Mouse (Mus musculus) kidney, embryonic 15.5 days (tissue): ENCODE measurements around the gene Lrig3. TPM values are rescaled to one million over a fixed set of nuclear protein-coding genes. Genes with fewer than 3 reads are reported as not detected.

ENCODE experiments used
- ATAC-seq: fragments of 200-750 bp; cut with Nextera tagmentation; replicated peaks from 2 replicates; pipeline ENCODE4 v1.8.0; 2017; ENCODE audit warnings: moderate TSS enrichment; ENCODE audit not compliant: low FRiP score
- H3K27ac ChIP-seq: fragments of 300-500 bp; sonication (generic); 2 replicates; pipeline ENCODE4 v1.5.1; 2015; ENCODE audit warnings: mild to moderate bottlenecking, inconsistent platforms
- H3K27me3 ChIP-seq: fragments of 300-500 bp; sonication (generic); 2 replicates; pipeline ENCODE4 v1.6.1; 2015; ENCODE audit warnings: inconsistent platforms
- H3K36me3 ChIP-seq: fragments of 300-500 bp; sonication (generic); 2 replicates; pipeline ENCODE4 v1.6.1; 2015; ENCODE audit warnings: inconsistent platforms
- H3K4me1 ChIP-seq: fragments of 300-500 bp; sonication (generic); 2 replicates; pipeline ENCODE4 v1.6.1; 2015; ENCODE audit warnings: inconsistent platforms
- H3K4me2 ChIP-seq: fragments of 300-500 bp; sonication (generic); 2 replicates; pipeline ENCODE4 v1.6.1; 2015; ENCODE audit warnings: moderate library complexity, mild to moderate bottlenecking, inconsistent platforms
- H3K4me3 ChIP-seq: fragments of 300-500 bp; sonication (generic); replicated peaks from 2 replicates; pipeline ENCODE4 v1.5.1; 2015; ENCODE audit warnings: mild to moderate bottlenecking, inconsistent platforms
- H3K9ac ChIP-seq: fragments of 300-500 bp; sonication (generic); 2 replicates; pipeline ENCODE4 v1.6.1; 2015; ENCODE audit warnings: mild to moderate bottlenecking, inconsistent platforms
- H3K9me3 ChIP-seq: fragments of 300-500 bp; sonication (generic); replicated peaks from 2 replicates; pipeline ENCODE4 v1.6.1; 2016; ENCODE audit warnings: inconsistent platforms
- WGBS: fragments of 180-500 bp; shearing (Covaris S2); methylation state at CpG from one replicate; pipeline ENCODE4 v1.1.7; 2015; ENCODE audit warnings: mixed read lengths; 5-methylcytosine and 5-hydroxymethylcytosine counted together
- polyA plus RNA-seq: library from polyadenylated mRNA; unstranded; fragments of >200 nt; fragmentation: Nextera tagmentation; extraction: Ambion mirVana; gene quantifications from 2 replicates; pipeline ENCODE4 v1.2.1, GENCODE M21; 2015

Lrig3 gene
- polyA plus RNA-seq, 1 experiment from 2014 or later: 24.0 TPM

DNA sequence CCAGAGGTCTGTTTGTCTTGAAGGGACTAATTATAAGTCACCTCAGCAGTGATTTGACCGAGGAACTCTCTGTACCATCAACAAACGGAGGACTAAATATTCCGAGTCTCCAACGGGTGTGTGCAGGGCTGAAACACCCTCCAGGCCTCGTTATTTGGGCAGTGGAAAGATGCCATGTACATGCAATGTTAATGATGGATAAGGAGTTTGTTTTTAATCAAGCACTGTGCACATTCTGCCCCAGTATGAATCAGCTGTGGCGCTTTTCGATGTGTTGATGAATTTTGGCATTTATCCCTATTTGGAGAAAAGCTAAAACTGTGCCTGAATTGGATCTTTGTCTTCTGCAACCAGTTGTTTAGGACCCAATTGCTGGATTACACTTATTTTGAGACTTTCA, 23.9 kb downstream of the Lrig3 start:
- Histone ChIP-seq H3K9ac (no peak overlapping the region), H3K27me3 (no peaks in the 10 kb centered on the region), H3K4me3 (no peak overlapping the region), H3K4me2 (no peak overlapping the region), H3K27ac (no peak overlapping the region), H3K4me1 (peaks cover 24% of the 10 kb centered on the region), H3K9me3 (no peaks in the 10 kb centered on the region), H3K36me3 (peaks cover 31% of the 10 kb centered on the region)
- WGBS: 63% methylated on average over 7 of the region's 7 CpGs
- ATAC-seq: no peak

DNA sequence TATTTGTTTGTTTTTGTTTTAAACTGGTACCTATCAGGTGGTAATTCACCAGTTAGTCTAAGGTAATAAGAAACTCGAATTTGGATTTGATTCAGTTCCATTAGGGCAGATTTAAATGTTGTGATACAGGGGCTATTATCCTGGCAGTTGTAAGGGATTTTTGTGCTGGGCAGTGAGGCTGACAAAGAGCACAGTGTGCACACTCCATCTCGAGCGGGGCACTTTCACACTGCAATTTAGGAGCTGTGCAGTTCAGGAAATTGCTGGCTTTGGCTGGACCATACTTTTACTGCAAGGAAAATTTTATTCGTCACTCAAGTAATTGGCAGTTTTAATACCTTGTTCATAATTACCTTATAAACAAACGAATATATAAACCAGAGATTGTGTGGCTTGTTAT, 24.4 kb downstream of the Lrig3 start:
- Histone ChIP-seq H3K36me3 (peaks cover 34% of the 10 kb centered on the region), H3K9ac (no peak overlapping the region), H3K27me3 (no peaks in the 10 kb centered on the region), H3K4me1 (peaks cover 24% of the 10 kb centered on the region), H3K27ac (no peak overlapping the region), H3K4me3 (no peak overlapping the region), H3K4me2 (no peak overlapping the region), H3K9me3 (no peaks in the 10 kb centered on the region)
- WGBS: 55% methylated on average over 5 of the region's 5 CpGs
- ATAC-seq: no peak

DNA sequence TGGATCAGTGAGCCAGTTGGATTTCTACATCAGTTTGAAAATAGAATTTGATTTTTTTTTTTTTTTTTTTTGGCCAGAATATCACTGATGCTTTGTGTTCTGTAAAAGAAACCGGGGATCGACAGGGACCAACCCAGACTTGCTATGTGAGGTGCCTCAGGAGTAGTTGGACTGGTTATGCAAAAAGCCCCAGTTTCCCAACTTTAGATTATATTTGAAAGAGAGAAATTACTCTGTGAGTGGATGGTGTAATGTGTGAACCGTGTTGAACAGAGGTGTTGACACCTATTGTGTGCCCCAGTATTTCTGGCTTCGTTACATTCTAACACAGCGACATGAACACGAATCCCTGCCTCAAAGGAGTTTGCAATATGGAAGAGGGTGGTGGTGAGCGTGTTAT, 25.9 kb downstream of the Lrig3 start:
- H3K4me3 ChIP-seq: no peak overlapping the region
- H3K27me3 ChIP-seq: no peaks in the 10 kb centered on the region
- H3K9ac ChIP-seq: no peak overlapping the region
- 88% methylated on average over 7 of the region's 7 CpGs for WGBS
- H3K4me2 ChIP-seq: no peak overlapping the region
- peaks cover 17% of the 10 kb centered on the region for H3K4me1 ChIP-seq
- no peak overlapping the region for H3K27ac ChIP-seq
- H3K9me3 ChIP-seq: no peaks in the 10 kb centered on the region
- peaks cover 42% of the 10 kb centered on the region for H3K36me3 ChIP-seq
- no peak for ATAC-seq

GRCm38 (mm10) chr10:125994855-125995254, 28.9 kb downstream of the Lrig3 start:
- Histone ChIP-seq H3K36me3 (peaks cover 48% of the 10 kb centered on the region), H3K4me2 (no peak overlapping the region), H3K9me3 (no peaks in the 10 kb centered on the region), H3K27me3 (no peaks in the 10 kb centered on the region), H3K9ac (no peak overlapping the region), H3K4me3 (no peak overlapping the region), H3K4me1 (peaks cover 13% of the 10 kb centered on the region), H3K27ac (no peak overlapping the region)
- 91% methylated on average over 1 of the region's 1 CpGs for WGBS
- ATAC-seq: peak; percentile 69

GRCm38 (mm10) chr10:125995701-125996100, 29.7 kb downstream of the Lrig3 start:
- Histone ChIP-seq H3K36me3 (peaks cover 57% of the 10 kb centered on the region), H3K27me3 (no peaks in the 10 kb centered on the region), H3K4me2 (no peak overlapping the region), H3K9me3 (no peaks in the 10 kb centered on the region), H3K4me3 (no peak overlapping the region), H3K9ac (no peak overlapping the region), H3K27ac (no peak overlapping the region), H3K4me1 (peaks cover 9% of the 10 kb centered on the region)
- 91% methylated on average over 6 of the region's 6 CpGs for WGBS
- no peak for ATAC-seq

- H3K9me3 ChIP-seq: no peaks in the 10 kb centered on the region
- peaks cover 1% of the 10 kb centered on the region; the same call in 1 of the 2 replicates for H3K4me1 ChIP-seq
- ATAC-seq: no peak
- peaks cover 65% of the 10 kb centered on the region for H3K36me3 ChIP-seq
- no peaks in the 10 kb centered on the region for H3K27me3 ChIP-seq
- no peak overlapping the region for H3K27ac ChIP-seq
- H3K4me3 ChIP-seq: no peak overlapping the region
- no peak overlapping the region for H3K9ac ChIP-seq
- no peak overlapping the region for H3K4me2 ChIP-seq
- WGBS: 76% methylated on average over 9 of the region's 9 CpGs
Observed at GRCm38 (mm10) chr10:125996989-125997388, 31.0 kb downstream of the Lrig3 start.

DNA sequence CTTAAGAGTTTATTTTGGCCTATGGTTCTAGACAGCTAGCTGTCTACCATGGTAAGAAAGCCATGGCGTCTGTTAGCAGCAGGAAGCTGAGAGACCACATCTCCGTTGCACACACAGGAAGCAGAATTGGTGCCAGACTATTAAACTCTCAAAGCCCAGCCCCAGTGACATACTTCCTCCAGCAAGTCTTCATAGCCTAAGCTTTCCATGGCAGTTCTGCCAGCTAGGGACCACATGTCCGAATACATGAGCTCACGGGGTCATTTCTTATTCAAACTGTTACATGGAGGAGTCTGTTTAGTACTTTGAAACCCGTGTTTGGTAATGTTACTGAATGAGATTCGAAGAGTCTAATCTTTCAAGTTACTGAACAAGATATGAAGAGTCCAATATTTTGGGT, 33.6 kb downstream of the Lrig3 start:
- peaks cover 87% of the 10 kb centered on the region for H3K36me3 ChIP-seq
- no peak for ATAC-seq

DNA sequence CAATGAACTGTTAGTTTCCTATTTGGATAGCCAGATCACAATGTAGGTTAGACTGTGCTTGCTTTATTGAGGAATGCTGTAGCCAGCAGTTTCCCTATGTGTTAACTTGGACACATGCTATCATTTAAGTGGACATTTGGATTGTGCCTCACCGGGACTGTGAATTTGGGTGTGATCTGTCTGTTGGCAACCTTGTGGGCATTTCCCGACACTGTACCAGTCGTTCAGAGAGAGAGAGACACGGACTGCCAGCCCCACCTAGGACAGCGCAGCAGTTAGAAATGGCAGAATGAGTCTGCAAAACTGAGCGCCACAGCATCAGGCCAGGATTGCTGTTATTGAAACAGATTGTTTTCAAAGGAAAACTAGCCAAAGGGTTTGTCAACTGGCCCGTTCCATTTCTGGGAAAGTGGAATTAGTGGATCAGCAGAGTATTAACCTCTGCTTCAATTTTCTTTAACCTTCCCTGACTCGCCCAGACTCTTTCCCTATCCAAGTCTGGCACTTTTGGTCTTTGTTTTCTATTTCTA, 35.0 kb downstream of the Lrig3 start:
- ATAC-seq: no peak
- WGBS: 88% methylated on average over 8 of the region's 8 CpGs
- Histone ChIP-seq H3K4me3 (no peak overlapping the region), H3K9ac (no peak overlapping the region), H3K36me3 (peaks cover 86% of the 10 kb centered on the region), H3K9me3 (no peaks in the 10 kb centered on the region), H3K27ac (no peak overlapping the region), H3K27me3 (no peaks in the 10 kb centered on the region), H3K4me1 (peaks cover 14% of the 10 kb centered on the region), H3K4me2 (no peak overlapping the region)

More for the DNA sequence above, 33.6 kb downstream of the Lrig3 start:
- H3K9ac ChIP-seq: no peak overlapping the region
- 91% methylated on average over 6 of the region's 6 CpGs for WGBS
- no peaks in the 10 kb centered on the region for H3K27me3 ChIP-seq
- peaks cover 14% of the 10 kb centered on the region for H3K4me1 ChIP-seq
- no peak overlapping the region for H3K4me3 ChIP-seq
- no peak overlapping the region for H3K4me2 ChIP-seq
- H3K9me3 ChIP-seq: no peaks in the 10 kb centered on the region
- H3K27ac ChIP-seq: no peak overlapping the region

DNA sequence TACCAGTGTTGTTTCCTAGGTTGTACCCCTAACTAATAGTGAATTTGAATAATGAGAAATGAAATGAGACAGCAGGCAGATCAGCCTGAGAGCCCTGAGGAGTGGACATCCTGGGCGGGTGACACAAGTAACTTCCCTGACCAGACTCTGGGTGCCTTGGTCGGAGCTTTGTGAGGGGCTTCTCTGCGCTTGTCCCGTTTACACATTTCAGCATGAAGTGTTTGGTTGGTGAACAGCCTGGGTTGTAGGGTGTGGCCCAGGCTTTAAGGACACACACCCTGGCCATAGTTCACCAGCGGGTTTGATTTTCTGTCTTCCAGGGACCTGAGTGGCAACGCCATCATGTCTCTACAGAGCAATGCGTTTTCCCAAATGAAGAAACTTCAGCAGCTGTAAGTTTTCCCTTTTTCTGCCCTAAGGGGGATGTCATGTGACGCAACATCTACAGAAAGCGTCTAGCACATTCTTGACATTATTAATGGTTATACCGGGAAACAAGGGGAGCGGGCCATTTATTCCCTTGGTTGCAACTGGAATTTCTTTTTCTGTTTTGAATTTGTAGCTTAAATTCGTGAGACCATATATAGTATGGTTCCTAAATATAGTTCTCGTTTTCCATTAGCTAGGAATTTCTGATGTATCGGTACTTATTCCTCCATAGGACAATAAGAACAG, 36.2 kb downstream of the Lrig3 start:
- no peak overlapping the region for H3K4me2 ChIP-seq
- H3K36me3 ChIP-seq: peaks cover 86% of the 10 kb centered on the region
- no peaks in the 10 kb centered on the region for H3K27me3 ChIP-seq
- H3K4me3 ChIP-seq: no peak overlapping the region
- no peaks in the 10 kb centered on the region for H3K9me3 ChIP-seq
- H3K9ac ChIP-seq: no peak overlapping the region
- no peak for ATAC-seq
- H3K27ac ChIP-seq: peak overlapping the region; percentile 75
- 74% methylated on average over 14 of the region's 14 CpGs for WGBS
- peaks cover 14% of the 10 kb centered on the region for H3K4me1 ChIP-seq

GRCm38 (mm10) chr10:126002818-126003506, 37.0 kb downstream of the Lrig3 start:
- Histone ChIP-seq H3K27ac (peak overlapping the region; percentile 75), H3K9ac (no peak overlapping the region), H3K9me3 (no peaks in the 10 kb centered on the region), H3K4me1 (peaks cover 14% of the 10 kb centered on the region), H3K27me3 (no peaks in the 10 kb centered on the region), H3K4me2 (no peak overlapping the region), H3K36me3 (peaks cover 85% of the 10 kb centered on the region), H3K4me3 (no peak overlapping the region)
- WGBS: 71% methylated on average over 18 of the region's 18 CpGs
- peak; percentile 47; the same call in 1 of the 2 replicates for ATAC-seq

GRCm38 (mm10) chr10:126003857-126004256, 37.9 kb downstream of the Lrig3 start:
- H3K9me3 ChIP-seq: no peaks in the 10 kb centered on the region
- ATAC-seq: peak; percentile 88

GRCm38 (mm10) chr10:126013667-126014066, 47.7 kb downstream of the Lrig3 start:
- ATAC-seq: no peak
- H3K27ac ChIP-seq: no peak overlapping the region
- peaks cover 97% of the 10 kb centered on the region for H3K36me3 ChIP-seq
- no peak overlapping the region for H3K4me2 ChIP-seq
- H3K4me1 ChIP-seq: no peaks in the 10 kb centered on the region
- 88% methylated on average over 11 of the region's 11 CpGs for WGBS
- no peaks in the 10 kb centered on the region for H3K27me3 ChIP-seq
- H3K9ac ChIP-seq: no peak overlapping the region
- H3K4me3 ChIP-seq: no peak overlapping the region
- no peaks in the 10 kb centered on the region for H3K9me3 ChIP-seq

More at GRCm38 (mm10) chr10:126003857-126004256, 37.9 kb downstream of the Lrig3 start:
- Histone ChIP-seq H3K4me3 (no peak overlapping the region), H3K27ac (peak overlapping the region; percentile 75; the same call in 1 of the 2 replicates), H3K4me2 (no peak overlapping the region), H3K9ac (no peak overlapping the region), H3K27me3 (no peaks in the 10 kb centered on the region), H3K36me3 (peaks cover 88% of the 10 kb centered on the region), H3K4me1 (peaks cover 14% of the 10 kb centered on the region)
- 80% methylated on average over 1 of the region's 1 CpGs for WGBS
